Mouse (Mus musculus) testis, adult 2 months (tissue): ENCODE results near the gene Cd300ld5.

Source experiments
- CTCF ChIP-seq: fragments of 200-500 bp; IDR thresholded peaks from 2 replicates; pipeline ENCODE4 v1.5.1; 2012; ENCODE audit warnings: low read depth, mild to moderate bottlenecking, inconsistent platforms, low read length, moderate library complexity; ENCODE audit not compliant: control insufficient read depth, insufficient read depth, insufficient replicate concordance
- POLR2A ChIP-seq: fragments of 200-500 bp; IDR thresholded peaks from 2 replicates; pipeline ENCODE4 v1.6.1; 2012; ENCODE audit warnings: low read depth, mild to moderate bottlenecking, inconsistent platforms, low read length, moderate library complexity; ENCODE audit not compliant: control insufficient read depth

- TF ChIP-seq CTCF (no peak), POLR2A (no peak)
Observed at GRCm38 (mm10) chr11:115058701-115059100, 21.1 kb upstream of the Cd300ld5 start.
